Mouse (Mus musculus) hindbrain, embryonic 12.5 days (tissue): Measurements from ENCODE around the gene Ttyh2. TPM values are rescaled to one million over a fixed set of nuclear protein-coding genes. Genes with fewer than 3 reads are reported as not detected.

Experiments used
- ATAC-seq: fragments of 200-750 bp; cut with Nextera tagmentation; 2 replicates; pipeline ENCODE4 v1.8.0; 2017; ENCODE audit warnings: moderate TSS enrichment; ENCODE audit not compliant: low FRiP score
- H3K27ac ChIP-seq: fragments of 300-500 bp; sonication (generic); 2 replicates; pipeline ENCODE4 v1.5.1; 2016; ENCODE audit warnings: mild to moderate bottlenecking
- H3K27me3 ChIP-seq: fragments of 300-500 bp; sonication (generic); 2 replicates; pipeline ENCODE4 v1.6.1; 2016; ENCODE audit warnings: mild to moderate bottlenecking
- H3K36me3 ChIP-seq: fragments of 300-500 bp; sonication (generic); 2 replicates; pipeline ENCODE4 v1.6.1; 2016; ENCODE audit warnings: mild to moderate bottlenecking
- H3K4me1 ChIP-seq: fragments of 300-500 bp; sonication (generic); 2 replicates; pipeline ENCODE4 v1.6.1; 2016
- H3K4me2 ChIP-seq: fragments of 300-500 bp; sonication (generic); replicated peaks from 2 replicates; pipeline ENCODE4 v1.6.1; 2016; ENCODE audit warnings: mild to moderate bottlenecking
- H3K4me3 ChIP-seq: fragments of 300-500 bp; sonication (generic); 2 replicates; pipeline ENCODE4 v1.5.1; 2016; ENCODE audit warnings: mild to moderate bottlenecking
- H3K9ac ChIP-seq: fragments of 300-500 bp; sonication (generic); 2 replicates; pipeline ENCODE4 v1.6.1; 2016; ENCODE audit warnings: mild to moderate bottlenecking, moderate library complexity
- H3K9me3 ChIP-seq: fragments of 300-500 bp; sonication (generic); replicated peaks from 2 replicates; pipeline ENCODE4 v1.6.1; 2016; ENCODE audit warnings: mild to moderate bottlenecking
- WGBS: fragments of 180-500 bp; shearing (Covaris S2); methylation state at CpG from one replicate; pipeline ENCODE4 v1.1.7; 2016; 5-methylcytosine and 5-hydroxymethylcytosine counted together
- polyA plus RNA-seq: library from polyadenylated mRNA; unstranded; fragments of >200 nt; fragmentation: Nextera tagmentation; extraction: Ambion mirVana; gene quantifications from 2 replicates; pipeline ENCODE4 v1.2.1, GENCODE M21; 2016

Gene Ttyh2
- polyA plus RNA-seq, 1 experiment from 2014 or later, result 18.0 TPM

DNA sequence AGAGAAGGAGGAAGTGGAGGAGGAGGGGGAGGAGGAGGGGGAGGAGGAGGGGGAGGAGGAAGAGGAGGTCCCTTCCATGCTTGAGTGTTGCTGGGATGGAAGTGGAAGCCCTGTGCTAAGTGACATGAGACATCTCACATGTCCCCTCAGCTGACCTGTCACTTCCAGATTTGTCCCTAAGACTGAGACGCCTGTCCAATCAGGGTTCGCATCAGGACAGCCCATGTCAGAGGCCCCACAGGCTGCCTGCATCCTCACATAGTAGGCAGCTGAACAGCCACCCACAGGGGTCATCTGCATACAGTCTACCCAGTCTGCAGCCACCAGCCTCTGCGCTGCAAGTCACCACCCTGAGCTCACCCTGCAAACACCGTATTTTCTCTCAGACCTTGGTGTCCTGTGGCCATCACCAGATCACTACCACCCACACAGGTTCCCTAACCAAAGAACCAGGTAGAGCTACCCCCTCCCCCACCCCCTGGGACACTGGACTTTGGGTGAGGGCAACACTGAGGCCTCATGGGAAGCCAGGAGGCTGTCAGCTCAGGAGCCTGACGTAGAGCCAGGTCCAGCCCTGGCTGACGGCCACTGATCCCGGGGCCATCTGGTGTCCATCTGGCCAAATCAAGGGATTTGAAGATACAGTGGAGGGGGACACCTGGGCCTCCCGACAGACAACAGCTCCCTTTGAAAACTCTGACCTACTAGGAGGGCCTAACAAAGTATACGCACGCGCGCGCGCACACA is 9.6 kb downstream of the Ttyh2 start:
- H3K27ac ChIP-seq, result no peak overlapping the region

DNA sequence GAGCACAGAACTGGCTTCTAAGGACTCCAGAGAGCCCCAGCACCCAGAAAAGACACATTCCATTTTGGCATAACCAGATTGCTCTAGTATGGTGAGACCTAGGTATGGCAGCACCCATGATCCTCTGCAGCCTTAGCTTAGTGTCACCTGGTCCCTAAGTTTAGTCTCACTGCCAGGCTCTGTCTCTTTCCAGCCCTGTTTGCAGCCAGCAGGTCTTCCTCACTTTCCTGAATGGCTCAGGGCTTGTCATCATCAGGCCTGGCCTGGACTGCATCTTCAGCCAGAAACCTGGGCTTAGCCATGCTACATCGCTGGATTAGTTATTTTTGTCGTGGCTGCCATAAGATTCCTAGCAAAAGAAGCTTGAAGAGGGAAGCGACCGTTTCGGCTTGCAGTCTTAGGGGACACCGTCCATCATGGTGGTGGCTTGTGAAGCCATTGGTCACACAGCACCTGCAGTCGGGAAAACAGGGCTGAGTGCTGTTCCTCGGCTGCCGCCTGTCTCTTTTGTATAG is 10.4 kb downstream of the Ttyh2 start:
- Histone ChIP-seq H3K27ac (no peak overlapping the region), H3K9ac (no peak overlapping the region)
- WGBS, result 76% methylated on average over 9 of the region's 9 CpGs

More for the DNA sequence above, 9.6 kb downstream of the Ttyh2 start:
- no peaks in the 10 kb centered on the region for H3K27me3 ChIP-seq
- H3K4me2 ChIP-seq, result no peak overlapping the region
- peak; percentile 15; the same call in 1 of the 2 replicates for ATAC-seq
- H3K36me3 ChIP-seq, result no peaks in the 10 kb centered on the region
- WGBS, result 76% methylated on average over 14 of the region's 14 CpGs
- H3K4me3 ChIP-seq, result no peak overlapping the region
- peaks cover 27% of the 10 kb centered on the region for H3K4me1 ChIP-seq
- H3K9me3 ChIP-seq, result no peaks in the 10 kb centered on the region
- H3K9ac ChIP-seq, result no peak overlapping the region

DNA sequence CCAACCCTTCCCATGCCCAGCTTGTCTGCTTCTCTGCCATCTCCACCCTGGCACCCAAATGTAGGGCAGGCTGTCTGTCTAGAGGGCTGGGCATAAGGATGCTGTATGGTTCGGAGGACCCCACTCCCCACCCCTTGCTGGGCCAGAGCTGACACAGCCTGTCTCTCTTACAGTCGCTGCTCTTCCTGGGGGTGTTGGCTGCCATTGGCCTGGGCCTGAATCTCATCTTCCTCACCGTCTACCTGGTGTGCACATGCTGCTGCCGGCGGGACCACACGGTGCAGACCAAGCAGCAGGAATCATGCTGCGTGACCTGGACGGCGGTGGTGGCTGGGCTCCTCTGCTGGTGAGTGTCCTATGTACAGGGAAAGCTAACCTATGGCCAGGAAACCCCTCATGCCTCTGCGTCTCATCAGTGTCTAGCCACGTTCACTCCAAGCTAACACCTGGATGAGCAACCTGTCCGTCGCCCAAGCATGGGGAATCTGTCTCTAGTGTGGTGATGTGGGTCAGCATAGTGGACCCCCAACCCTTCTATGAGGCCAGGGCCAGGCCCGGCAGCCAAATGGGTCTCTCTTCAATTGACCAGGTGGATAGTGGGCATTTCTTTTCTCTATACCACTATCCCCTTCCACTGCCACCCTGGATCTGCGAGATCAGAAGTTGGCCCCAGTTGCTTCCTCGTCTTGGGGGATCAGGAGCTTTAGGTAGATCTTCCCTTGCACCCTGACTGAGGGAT is 11.2 kb downstream of the Ttyh2 start:
- no peak overlapping the region for H3K9ac ChIP-seq
- peaks cover 21% of the 10 kb centered on the region for H3K4me1 ChIP-seq
- WGBS, result 91% methylated on average over 16 of the region's 16 CpGs
- no peaks in the 10 kb centered on the region for H3K27me3 ChIP-seq
- no peaks in the 10 kb centered on the region for H3K9me3 ChIP-seq
- no peak overlapping the region for H3K27ac ChIP-seq
- ATAC-seq, result no peak
- H3K36me3 ChIP-seq, result 0 out of 2 replicates have a peak, but pooled peaks cover 6% of the 10 kb centered on the region
- H3K4me2 ChIP-seq, result no peak overlapping the region
- H3K4me3 ChIP-seq, result no peak overlapping the region

More for the DNA sequence above, 10.4 kb downstream of the Ttyh2 start:
- Histone ChIP-seq H3K27me3 (no peaks in the 10 kb centered on the region), H3K36me3 (0 out of 2 replicates have a peak, but pooled peaks cover 5% of the 10 kb centered on the region), H3K4me1 (peaks cover 25% of the 10 kb centered on the region), H3K9me3 (no peaks in the 10 kb centered on the region), H3K4me3 (no peak overlapping the region), H3K4me2 (no peak overlapping the region)
- ATAC-seq, result no peak

DNA sequence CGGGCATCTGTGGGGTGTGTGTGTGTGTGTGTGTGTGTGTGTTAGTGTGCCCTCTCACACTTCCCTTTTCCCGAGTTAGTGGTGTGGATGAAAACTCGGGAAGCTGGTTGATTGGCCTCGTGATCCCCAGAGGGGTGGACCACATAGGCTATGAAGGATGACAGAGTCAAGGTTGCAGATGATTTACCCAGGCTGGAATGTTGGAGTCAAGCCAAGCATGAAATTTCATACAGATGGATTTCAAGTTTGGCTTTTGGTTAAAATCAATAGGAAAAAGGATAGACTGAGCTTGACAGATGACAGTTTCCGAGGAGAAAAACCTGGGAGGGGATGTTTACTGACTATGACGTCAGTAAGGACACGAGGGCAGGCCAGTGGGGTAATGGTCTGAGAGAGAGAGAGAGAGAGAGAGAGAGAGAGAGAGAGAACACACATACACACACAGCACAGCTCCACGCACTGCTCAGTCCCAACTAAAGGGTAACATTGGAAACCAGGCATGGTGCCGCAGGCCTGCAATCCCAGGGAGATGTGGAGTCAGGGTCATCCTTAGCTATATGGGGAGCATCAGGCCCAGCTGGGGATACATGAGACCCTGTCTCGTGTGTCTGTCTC is 12.4 kb downstream of the Ttyh2 start:
- 49% methylated on average over 10 of the region's 10 CpGs for WGBS
- Histone ChIP-seq H3K27ac (peak overlapping the region; percentile 57; the same call in 1 of the 2 replicates), H3K4me3 (no peak overlapping the region)

DNA sequence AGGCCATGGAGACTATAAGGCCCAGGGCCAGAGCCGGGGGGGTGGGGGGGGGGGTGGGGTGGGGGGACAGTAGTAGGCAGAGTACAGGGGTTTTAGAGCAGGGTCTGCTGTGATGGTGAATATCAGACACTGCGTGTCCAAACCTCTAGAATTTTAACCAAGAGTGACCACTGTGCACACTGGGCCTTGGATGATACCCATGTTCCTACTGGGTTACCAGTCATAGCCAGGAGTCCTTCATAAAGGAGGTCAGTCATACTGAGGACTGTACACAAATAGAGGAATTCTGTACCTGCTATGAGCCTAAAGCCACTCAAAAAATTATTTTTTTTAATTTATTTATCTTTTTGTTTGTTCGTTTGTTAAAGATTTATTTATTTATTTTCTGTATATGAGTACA is 13.5 kb downstream of the Ttyh2 start:
- H3K4me1 ChIP-seq, result peaks cover 27% of the 10 kb centered on the region
- H3K9me3 ChIP-seq, result no peaks in the 10 kb centered on the region
- H3K4me2 ChIP-seq, result no peak overlapping the region
- H3K36me3 ChIP-seq, result 0 out of 2 replicates have a peak, but pooled peaks cover 6% of the 10 kb centered on the region
- H3K27me3 ChIP-seq, result no peaks in the 10 kb centered on the region
- H3K9ac ChIP-seq, result no peak overlapping the region
- no peak overlapping the region for H3K27ac ChIP-seq
- H3K4me3 ChIP-seq, result no peak overlapping the region
- no peak for ATAC-seq
- WGBS, result 81% methylated on average over 3 of the region's 3 CpGs

More for the DNA sequence above, 12.4 kb downstream of the Ttyh2 start:
- Histone ChIP-seq H3K36me3 (0 out of 2 replicates have a peak, but pooled peaks cover 6% of the 10 kb centered on the region), H3K9me3 (no peaks in the 10 kb centered on the region), H3K4me1 (peaks cover 27% of the 10 kb centered on the region), H3K9ac (no peak overlapping the region), H3K27me3 (no peaks in the 10 kb centered on the region), H3K4me2 (no peak overlapping the region)
- ATAC-seq, result no peak

DNA sequence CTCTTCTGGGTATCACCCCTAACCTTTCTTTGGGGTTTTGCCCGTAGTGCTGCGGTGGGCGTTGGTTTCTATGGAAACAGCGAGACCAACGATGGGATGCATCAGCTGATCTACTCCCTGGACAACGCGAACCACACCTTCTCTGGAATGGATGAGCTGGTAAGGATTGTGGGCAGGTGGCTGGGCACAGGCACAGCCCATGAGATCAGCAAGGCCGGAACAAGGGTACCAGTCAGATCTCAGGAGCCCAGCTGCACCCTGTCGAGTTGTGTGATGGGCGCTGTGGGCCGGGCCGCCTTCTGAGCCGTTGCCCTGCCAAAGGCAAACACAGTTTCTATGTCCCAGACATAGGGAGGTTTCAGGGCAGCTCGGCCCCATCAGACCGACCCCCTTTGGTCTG is 15.0 kb downstream of the Ttyh2 start:
- peaks cover 15% of the 10 kb centered on the region; the same call in 1 of the 2 replicates for H3K4me1 ChIP-seq
- no peak overlapping the region for H3K4me3 ChIP-seq
- H3K9me3 ChIP-seq, result no peaks in the 10 kb centered on the region
- ATAC-seq, result no peak
- H3K27ac ChIP-seq, result no peak overlapping the region
- H3K27me3 ChIP-seq, result no peaks in the 10 kb centered on the region
- H3K9ac ChIP-seq, result no peak overlapping the region
- peaks cover 13% of the 10 kb centered on the region; the same call in 1 of the 2 replicates for H3K36me3 ChIP-seq
- no peak overlapping the region for H3K4me2 ChIP-seq
- 90% methylated on average over 15 of the region's 15 CpGs for WGBS

DNA sequence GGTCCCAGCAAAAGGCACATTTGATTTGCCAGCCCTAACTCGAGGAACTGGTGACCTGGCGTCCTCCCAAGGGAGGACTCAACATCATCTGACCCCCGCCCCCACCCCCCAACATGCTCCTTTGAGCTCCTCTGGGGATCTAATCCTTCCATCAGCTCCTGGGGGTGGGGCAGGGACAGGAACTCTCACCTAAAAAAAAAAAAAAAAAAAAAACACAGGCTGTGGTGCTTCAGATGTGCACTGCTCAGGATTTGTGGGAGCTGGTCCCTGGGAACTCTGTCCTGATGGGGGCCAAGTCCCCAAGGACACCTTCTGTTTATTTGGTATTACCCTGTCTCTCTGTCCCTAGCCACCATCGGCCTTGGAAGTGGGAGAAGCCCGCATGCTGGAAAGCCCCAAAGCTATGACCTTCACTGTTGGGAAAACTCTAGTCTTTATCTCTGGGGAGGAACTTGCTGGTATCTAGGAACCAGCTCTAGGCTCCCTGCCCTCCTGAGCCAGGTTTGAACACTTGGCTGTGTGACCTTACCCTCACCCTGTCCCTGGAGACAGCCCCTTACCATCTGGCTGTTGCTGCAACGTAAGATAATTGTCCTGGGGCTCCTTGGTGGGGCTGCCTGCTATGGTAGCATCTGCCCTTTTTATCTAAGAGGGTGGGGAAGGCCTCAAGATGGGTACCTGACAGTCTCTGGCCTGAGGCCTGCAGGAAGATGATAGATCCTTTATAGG is 16.4 kb downstream of the Ttyh2 start:
- no peak for ATAC-seq

DNA sequence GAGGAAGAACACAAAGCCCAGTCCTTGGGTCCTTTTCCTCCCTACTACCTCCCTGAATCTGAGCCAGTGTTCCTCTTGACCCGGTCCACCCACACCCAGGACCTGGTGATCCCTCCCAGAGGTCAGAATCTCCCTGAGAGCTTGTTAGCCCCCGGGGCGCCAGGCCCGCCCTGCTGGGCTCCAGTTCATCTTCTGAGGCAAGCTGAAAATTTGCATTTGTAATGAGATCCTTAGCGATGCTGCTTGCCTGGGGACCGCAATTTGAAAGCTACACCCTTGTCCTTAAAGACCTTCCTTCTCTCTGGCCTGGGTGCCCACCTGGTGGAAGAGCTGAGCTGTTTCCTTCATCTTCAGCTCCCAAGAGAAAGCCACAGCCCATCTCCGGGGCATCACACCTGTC is 17.4 kb downstream of the Ttyh2 start:
- H3K27ac ChIP-seq, result no peak overlapping the region
- H3K9me3 ChIP-seq, result no peaks in the 10 kb centered on the region
- no peak overlapping the region for H3K4me3 ChIP-seq
- no peaks in the 10 kb centered on the region for H3K27me3 ChIP-seq
- no peak overlapping the region for H3K4me2 ChIP-seq
- no peak overlapping the region for H3K9ac ChIP-seq
- ATAC-seq, result no peak
- H3K4me1 ChIP-seq, result peaks cover 13% of the 10 kb centered on the region; the same call in 1 of the 2 replicates
- peaks cover 19% of the 10 kb centered on the region; the same call in 1 of the 2 replicates for H3K36me3 ChIP-seq
- 43% methylated on average over 7 of the region's 7 CpGs for WGBS

More for the DNA sequence above, 16.4 kb downstream of the Ttyh2 start:
- Histone ChIP-seq H3K4me1 (peaks cover 15% of the 10 kb centered on the region; the same call in 1 of the 2 replicates), H3K27ac (no peak overlapping the region), H3K9me3 (no peaks in the 10 kb centered on the region), H3K4me3 (no peak overlapping the region), H3K4me2 (no peak overlapping the region), H3K27me3 (no peaks in the 10 kb centered on the region), H3K36me3 (peaks cover 16% of the 10 kb centered on the region; the same call in 1 of the 2 replicates), H3K9ac (no peak overlapping the region)
- 65% methylated on average over 6 of the region's 6 CpGs for WGBS

DNA sequence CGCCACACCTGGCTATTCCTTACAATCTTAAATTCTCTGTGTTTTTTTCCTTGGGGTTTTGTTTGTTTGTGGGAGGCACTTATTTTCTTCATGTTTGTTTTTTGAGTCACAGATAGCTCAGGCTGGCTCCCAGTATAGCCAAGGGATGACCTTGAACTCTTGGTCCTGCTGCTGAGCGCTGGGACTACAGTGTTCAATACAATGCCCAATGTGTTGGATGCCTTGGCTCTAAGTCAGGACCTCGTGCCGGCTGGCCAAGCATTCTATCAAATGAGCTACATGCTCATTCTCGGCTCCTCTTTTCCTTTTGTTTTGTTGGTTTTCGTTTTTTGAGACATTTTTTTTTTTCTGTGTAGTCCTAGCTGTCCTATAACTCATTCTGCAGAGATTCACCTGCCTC is 18.2 kb downstream of the Ttyh2 start:
- no peaks in the 10 kb centered on the region for H3K9me3 ChIP-seq
- H3K4me3 ChIP-seq, result no peak overlapping the region
- H3K4me1 ChIP-seq, result peaks cover 9% of the 10 kb centered on the region; the same call in 1 of the 2 replicates
- H3K9ac ChIP-seq, result no peak overlapping the region
- no peak overlapping the region for H3K4me2 ChIP-seq
- H3K36me3 ChIP-seq, result peaks cover 19% of the 10 kb centered on the region; the same call in 1 of the 2 replicates
- whole genome bisulfite sequencing, result 92% methylated on average over 6 of the region's 6 CpGs
- no peak overlapping the region for H3K27ac ChIP-seq
- no peaks in the 10 kb centered on the region for H3K27me3 ChIP-seq
- ATAC-seq, result no peak

DNA sequence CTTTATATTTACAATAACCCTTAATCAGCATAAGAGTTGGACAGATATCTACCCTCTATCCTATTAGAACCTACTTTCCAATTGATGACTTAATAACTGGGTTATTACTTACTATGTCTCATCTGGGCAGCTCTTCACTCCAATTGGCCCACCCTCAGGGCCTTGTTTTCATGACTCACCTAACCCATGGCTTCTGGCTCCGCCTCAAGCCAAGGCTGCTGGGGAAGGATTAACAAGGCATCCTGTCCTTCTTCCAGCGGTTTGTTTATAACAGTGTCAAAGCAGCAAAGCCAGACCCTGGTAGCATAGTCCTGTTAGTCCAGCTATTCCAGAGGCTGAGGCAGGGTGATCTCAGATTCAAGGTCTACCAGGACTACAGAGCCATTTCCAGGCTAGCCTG is 19.2 kb downstream of the Ttyh2 start:
- 95% methylated on average over 2 of the region's 2 CpGs for WGBS

DNA sequence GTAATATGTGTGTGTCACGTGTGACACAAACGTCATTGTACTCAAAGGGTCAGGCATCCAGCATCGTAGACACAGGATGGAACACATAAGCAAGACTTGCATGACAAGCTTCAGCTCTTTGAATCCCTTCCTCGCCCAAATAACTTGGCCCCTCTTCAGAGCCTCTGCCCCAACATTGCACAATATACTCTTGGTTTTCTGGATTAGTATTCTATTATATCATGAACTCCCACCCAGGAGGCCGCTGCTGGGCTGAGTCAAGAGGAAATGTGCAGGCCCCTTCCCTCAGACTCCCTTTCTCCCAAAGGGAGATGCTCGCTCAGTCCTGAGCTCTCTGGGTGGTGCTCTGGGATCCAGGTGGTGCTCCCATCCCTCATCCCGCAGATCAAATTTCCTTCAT is 23.3 kb downstream of the Ttyh2 start:
- no peak overlapping the region for H3K4me3 ChIP-seq
- no peaks in the 10 kb centered on the region for H3K27me3 ChIP-seq
- H3K4me2 ChIP-seq, result no peak overlapping the region
- H3K36me3 ChIP-seq, result peaks cover 16% of the 10 kb centered on the region; the same call in 1 of the 2 replicates
- 91% methylated on average over 7 of the region's 7 CpGs for WGBS
- no peaks in the 10 kb centered on the region for H3K9me3 ChIP-seq
- no peak overlapping the region for H3K27ac ChIP-seq
- no peak for ATAC-seq
- no peak overlapping the region for H3K9ac ChIP-seq
- peaks cover 3% of the 10 kb centered on the region for H3K4me1 ChIP-seq

More for the DNA sequence above, 19.2 kb downstream of the Ttyh2 start:
- ATAC-seq, result no peak
- Histone ChIP-seq H3K4me2 (no peak overlapping the region), H3K4me1 (peaks cover 9% of the 10 kb centered on the region; the same call in 1 of the 2 replicates), H3K36me3 (peaks cover 19% of the 10 kb centered on the region; the same call in 1 of the 2 replicates), H3K9me3 (no peaks in the 10 kb centered on the region), H3K9ac (no peak overlapping the region), H3K27ac (no peak overlapping the region), H3K27me3 (no peaks in the 10 kb centered on the region), H3K4me3 (no peak overlapping the region)
